Mouse (Mus musculus): ENCODE measurements at regions not wholly inside any gene's neighbourhood (a gene's known extent, or its start where the extent isn't known, plus 50 kb on each side); places are given as distances from the start of the nearest gene placed in this dataset.

- H3K9ac ChIP-seq (replicated peaks; ENCODE audit: low read depth, low read length) = no peak overlapping the region
- H3K4me3 ChIP-seq (ENCODE audit: low read depth, low read length) = no peak overlapping the region
- DNase-seq (ENCODE audit: low spot score) (no peak), ATAC-seq (ENCODE audit: insufficient read depth, low read depth) (no peak)
- no peak for TF ChIP-seq CTCF (IDR thresholded peaks at IDR 0.05; ENCODE audit: low read depth)
- TF ChIP-seq EP300 (IDR thresholded peaks at IDR 0.05; ENCODE audit: low read depth) = no peak
- H3K4me2 ChIP-seq (ENCODE audit: low read depth, low read length) = no peak overlapping the region
- no peaks in the 10 kb centered on the region for H3K36me3 ChIP-seq (replicated peaks; ENCODE audit: control insufficient read depth, insufficient read depth, low read length)
- H3K9me3 ChIP-seq (replicated peaks; ENCODE audit: control insufficient read depth, low read length) = no peaks in the 10 kb centered on the region
- no peak overlapping the region for H3K27ac ChIP-seq (ENCODE audit: low read depth)
- 69% methylated on average over 1 of the region's 1 CpGs for WGBS
- no peaks in the 10 kb centered on the region for H3K27me3 ChIP-seq (ENCODE audit: control insufficient read depth, insufficient read depth, low read length)
- no peaks in the 10 kb centered on the region for H3K4me1 ChIP-seq (ENCODE audit: control insufficient read depth, insufficient read depth)
Observed at GRCm38 (mm10) chr7:40784906-40785305, 113.2 kb upstream of the Vstm2b start.

- DNase-seq (ENCODE audit: low spot score) (no peak), ATAC-seq (ENCODE audit: insufficient read depth, low read depth) (no peak)
- Histone ChIP-seq H3K27ac (ENCODE audit: low read depth) (no peak overlapping the region), H3K4me3 (ENCODE audit: low read depth, low read length) (no peak overlapping the region), H3K27me3 (ENCODE audit: control insufficient read depth, insufficient read depth, low read length) (no peaks in the 10 kb centered on the region), H3K4me2 (ENCODE audit: low read depth, low read length) (no peak overlapping the region), H3K9ac (replicated peaks; ENCODE audit: low read depth, low read length) (no peak overlapping the region), H3K4me1 (ENCODE audit: control insufficient read depth, insufficient read depth) (no peaks in the 10 kb centered on the region), H3K36me3 (replicated peaks; ENCODE audit: control insufficient read depth, insufficient read depth, low read length) (no peaks in the 10 kb centered on the region), H3K9me3 (replicated peaks; ENCODE audit: control insufficient read depth, low read length) (no peaks in the 10 kb centered on the region)
- 63% methylated on average over 2 of the region's 2 CpGs for WGBS
- TF ChIP-seq CTCF (IDR thresholded peaks at IDR 0.05; ENCODE audit: low read depth) (no peak), EP300 (IDR thresholded peaks at IDR 0.05; ENCODE audit: low read depth) (no peak)
Observed at GRCm38 (mm10) chr7:40786758-40787157, 111.4 kb upstream of the Vstm2b start.

DNA sequence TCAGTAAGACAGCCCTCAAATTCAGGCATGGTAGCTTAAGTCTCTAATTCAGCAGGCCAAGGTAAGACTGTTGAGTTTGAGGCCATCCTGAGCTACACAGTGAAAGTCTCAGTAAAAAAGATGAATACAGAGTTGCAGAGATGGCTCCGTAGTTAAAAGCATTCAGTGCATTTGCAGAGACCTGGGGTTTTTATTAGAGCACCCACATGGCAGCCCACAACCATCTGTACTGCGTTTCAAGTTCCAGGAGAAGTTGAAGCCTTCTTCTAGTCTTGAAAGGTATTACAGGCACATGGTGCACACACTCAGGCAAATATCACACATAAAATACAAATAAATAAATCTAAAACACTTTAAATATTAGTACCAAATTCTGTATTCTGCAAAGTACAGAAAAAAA, 109.6 kb upstream of the Vstm2b start:
- Histone ChIP-seq H3K4me2 (ENCODE audit: low read depth, low read length) (no peak overlapping the region), H3K9ac (replicated peaks; ENCODE audit: low read depth, low read length) (no peak overlapping the region), H3K4me1 (ENCODE audit: control insufficient read depth, insufficient read depth) (no peaks in the 10 kb centered on the region), H3K27ac (ENCODE audit: low read depth) (no peak overlapping the region), H3K4me3 (ENCODE audit: low read depth, low read length) (no peak overlapping the region), H3K9me3 (replicated peaks; ENCODE audit: control insufficient read depth, low read length) (no peaks in the 10 kb centered on the region), H3K27me3 (ENCODE audit: control insufficient read depth, insufficient read depth, low read length) (no peaks in the 10 kb centered on the region), H3K36me3 (replicated peaks; ENCODE audit: control insufficient read depth, insufficient read depth, low read length) (no peaks in the 10 kb centered on the region)
- DNase-seq (ENCODE audit: low spot score) (no peak), ATAC-seq (ENCODE audit: insufficient read depth, low read depth) (no peak)
- WGBS = 68% methylated on average over 2 of the region's 2 CpGs
- no peak for TF ChIP-seq EP300 (IDR thresholded peaks at IDR 0.05; ENCODE audit: low read depth)
- TF ChIP-seq CTCF (IDR thresholded peaks at IDR 0.05; ENCODE audit: low read depth) = no peak

DNA sequence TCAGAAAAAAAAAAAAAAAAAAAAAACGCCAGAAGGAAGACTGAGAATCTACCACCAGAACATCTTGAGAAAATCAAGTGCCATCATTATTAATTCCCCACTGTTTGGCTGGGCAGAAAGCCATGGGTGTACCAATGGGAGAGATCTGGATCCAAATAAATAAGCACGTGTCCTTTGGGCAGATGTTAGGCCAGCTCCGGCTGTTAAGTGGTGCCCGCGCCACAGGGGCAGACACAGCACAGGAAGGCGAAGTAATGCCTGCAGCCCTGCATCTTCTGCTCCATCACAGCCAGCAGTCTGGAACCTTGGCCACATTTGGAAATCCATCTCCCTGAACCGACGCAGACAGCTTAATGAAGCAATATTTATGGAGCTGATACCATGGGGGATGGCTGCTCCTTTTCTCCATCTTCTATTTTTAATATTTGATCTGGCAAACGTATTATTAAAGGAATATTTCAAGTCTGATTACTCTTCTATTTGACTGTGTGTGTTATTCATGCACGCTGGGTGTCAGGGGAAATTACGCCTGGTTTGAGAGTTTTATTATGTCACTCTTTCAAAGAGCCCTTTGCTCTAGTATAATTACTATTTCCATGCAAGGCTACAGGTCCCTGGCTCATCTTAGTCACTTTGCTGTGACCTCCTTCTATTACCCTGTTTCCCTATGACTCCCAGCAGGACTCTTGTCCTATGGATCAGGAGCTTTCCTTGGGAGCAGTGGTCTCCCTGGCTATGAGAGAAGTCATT, 103.5 kb upstream of the Vstm2b start:
- ATAC-seq (ENCODE audit: insufficient read depth, low read depth) = no peak
- Histone ChIP-seq H3K27me3 (ENCODE audit: control insufficient read depth, insufficient read depth, low read length) (no peaks in the 10 kb centered on the region), H3K4me1 (ENCODE audit: control insufficient read depth, insufficient read depth) (no peaks in the 10 kb centered on the region), H3K9ac (replicated peaks; ENCODE audit: low read depth, low read length) (no peak overlapping the region), H3K27ac (ENCODE audit: low read depth) (no peak overlapping the region), H3K4me3 (ENCODE audit: low read depth, low read length) (no peak overlapping the region), H3K36me3 (replicated peaks; ENCODE audit: control insufficient read depth, insufficient read depth, low read length) (no peaks in the 10 kb centered on the region), H3K9me3 (replicated peaks; ENCODE audit: control insufficient read depth, low read length) (no peaks in the 10 kb centered on the region), H3K4me2 (ENCODE audit: low read depth, low read length) (no peak overlapping the region)
- TF ChIP-seq CTCF (IDR thresholded peaks at IDR 0.05; ENCODE audit: low read depth) (no peak), EP300 (IDR thresholded peaks at IDR 0.05; ENCODE audit: low read depth) (no peak)
- WGBS = 77% methylated on average over 11 of the region's 11 CpGs
- DNase-seq (ENCODE audit: low spot score) = no peak

GRCm38 (mm10) chr7:40799794-40800193, 98.3 kb upstream of the Vstm2b start:
- 58% methylated on average over 7 of the region's 7 CpGs for WGBS
- Histone ChIP-seq H3K27ac (ENCODE audit: low read depth) (no peak overlapping the region), H3K4me3 (ENCODE audit: low read depth, low read length) (no peak overlapping the region), H3K27me3 (ENCODE audit: control insufficient read depth, insufficient read depth, low read length) (no peaks in the 10 kb centered on the region), H3K36me3 (replicated peaks; ENCODE audit: control insufficient read depth, insufficient read depth, low read length) (no peaks in the 10 kb centered on the region), H3K4me2 (ENCODE audit: low read depth, low read length) (no peak overlapping the region), H3K9me3 (replicated peaks; ENCODE audit: control insufficient read depth, low read length) (no peaks in the 10 kb centered on the region), H3K4me1 (ENCODE audit: control insufficient read depth, insufficient read depth) (no peaks in the 10 kb centered on the region), H3K9ac (replicated peaks; ENCODE audit: low read depth, low read length) (no peak overlapping the region)
- no peak for DNase-seq (ENCODE audit: low spot score)
- no peak for ATAC-seq (ENCODE audit: insufficient read depth, low read depth)
- no peak for TF ChIP-seq EP300 (IDR thresholded peaks at IDR 0.05; ENCODE audit: low read depth)

DNA sequence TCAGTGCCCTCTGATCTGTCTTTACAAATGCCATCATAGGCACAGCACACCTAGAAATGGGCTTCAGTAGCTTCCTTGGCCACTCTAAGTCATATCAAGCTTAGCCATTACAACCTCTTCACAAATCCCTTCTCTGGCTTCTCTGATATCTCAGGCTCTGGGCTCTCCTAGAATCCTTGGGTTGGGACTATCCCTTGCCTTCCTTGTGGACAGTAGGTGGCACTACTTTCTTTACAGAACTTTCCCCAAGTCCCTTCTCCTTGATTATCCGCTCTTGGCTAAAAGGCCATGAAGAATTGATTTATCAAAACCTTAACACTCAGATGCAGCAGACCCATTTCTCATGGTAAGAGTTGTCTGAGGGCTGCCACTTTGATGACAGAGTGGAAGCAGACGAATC, 96.8 kb upstream of the Vstm2b start:
- DNase-seq (ENCODE audit: low spot score) (no peak), ATAC-seq (ENCODE audit: insufficient read depth, low read depth) (no peak)
- WGBS = 46% methylated on average over 2 of the region's 2 CpGs
- no peak overlapping the region for H3K27ac ChIP-seq (ENCODE audit: low read depth)
- H3K9me3 ChIP-seq (replicated peaks; ENCODE audit: control insufficient read depth, low read length) = no peaks in the 10 kb centered on the region
- H3K36me3 ChIP-seq (replicated peaks; ENCODE audit: control insufficient read depth, insufficient read depth, low read length) = no peaks in the 10 kb centered on the region
- no peaks in the 10 kb centered on the region for H3K27me3 ChIP-seq (ENCODE audit: control insufficient read depth, insufficient read depth, low read length)
- H3K9ac ChIP-seq (replicated peaks; ENCODE audit: low read depth, low read length) = no peak overlapping the region
- no peak for TF ChIP-seq EP300 (IDR thresholded peaks at IDR 0.05; ENCODE audit: low read depth)
- no peak for TF ChIP-seq CTCF (IDR thresholded peaks at IDR 0.05; ENCODE audit: low read depth)
- H3K4me2 ChIP-seq (ENCODE audit: low read depth, low read length) = no peak overlapping the region
- no peak overlapping the region for H3K4me3 ChIP-seq (ENCODE audit: low read depth, low read length)
- no peaks in the 10 kb centered on the region for H3K4me1 ChIP-seq (ENCODE audit: control insufficient read depth, insufficient read depth)

Data from heart, postnatal 0 days (tissue).